Mouse (Mus musculus) liver, embryonic 15.5 days (tissue): ENCODE measurements around the gene Wnt2b. TPM values are rescaled to one million over a fixed set of nuclear protein-coding genes. Genes with fewer than 3 reads are reported as not detected.

ENCODE experiments used
- ATAC-seq: fragments of 200-750 bp; cut with Nextera tagmentation; 2 replicates; pipeline ENCODE4 v1.8.0; 2017; ENCODE audit warnings: moderate number of reproducible peaks, mild to moderate bottlenecking, moderate library complexity; ENCODE audit not compliant: insufficient read depth
- H3K27ac ChIP-seq: fragments of 300-500 bp; sonication (generic); replicated peaks from 2 replicates; pipeline ENCODE4 v1.5.1; 2015; ENCODE audit warnings: mild to moderate bottlenecking, inconsistent platforms
- H3K27me3 ChIP-seq: fragments of 300-500 bp; sonication (generic); 2 replicates; pipeline ENCODE4 v1.6.1; 2015; ENCODE audit warnings: mild to moderate bottlenecking, inconsistent platforms
- H3K36me3 ChIP-seq: fragments of 300-500 bp; sonication (generic); replicated peaks from 2 replicates; pipeline ENCODE4 v1.6.1; 2015; ENCODE audit warnings: moderate library complexity, mild to moderate bottlenecking, inconsistent platforms
- H3K4me1 ChIP-seq: fragments of 300-500 bp; sonication (generic); replicated peaks from 2 replicates; pipeline ENCODE4 v1.6.1; 2015; ENCODE audit warnings: inconsistent platforms
- H3K4me2 ChIP-seq: fragments of 300-500 bp; sonication (generic); 2 replicates; pipeline ENCODE4 v1.6.1; 2015; ENCODE audit warnings: moderate library complexity, mild to moderate bottlenecking, inconsistent platforms
- H3K4me3 ChIP-seq: fragments of 300-500 bp; sonication (generic); replicated peaks from 2 replicates; pipeline ENCODE4 v1.5.1; 2015; ENCODE audit warnings: mild to moderate bottlenecking, inconsistent platforms
- H3K9ac ChIP-seq: fragments of 300-500 bp; sonication (generic); 2 replicates; pipeline ENCODE4 v1.6.1; 2015; ENCODE audit warnings: moderate library complexity, mild to moderate bottlenecking, inconsistent platforms
- H3K9me3 ChIP-seq: fragments of 300-500 bp; sonication (generic); replicated peaks from 2 replicates; pipeline ENCODE4 v1.6.1; 2016; ENCODE audit warnings: inconsistent platforms
- WGBS: fragments of 180-500 bp; shearing (Covaris S2); methylation state at CpG from one replicate; pipeline ENCODE4 v1.1.7; 2015; ENCODE audit warnings: mixed read lengths; ENCODE audit not compliant: insufficient replicate concordance; 5-methylcytosine and 5-hydroxymethylcytosine counted together
- polyA plus RNA-seq: library from polyadenylated mRNA; unstranded; fragments of >200 nt; fragmentation: Nextera tagmentation; extraction: Ambion mirVana; gene quantifications from 2 replicates; pipeline ENCODE4 v1.2.1, GENCODE M21; 2015

Wnt2b gene
- polyA plus RNA-seq, 1 experiment from 2014 or later, result 0.20 TPM

- 68% methylated on average over 6 of the region's 6 CpGs for WGBS
- no peak overlapping the region for H3K4me3 ChIP-seq
- no peak overlapping the region for H3K4me2 ChIP-seq
- H3K36me3 ChIP-seq, result peaks cover 12% of the 10 kb centered on the region; the same call in 1 of the 2 replicates
- H3K9me3 ChIP-seq, result no peaks in the 10 kb centered on the region
- no peak overlapping the region for H3K27ac ChIP-seq
- H3K4me1 ChIP-seq, result no peaks in the 10 kb centered on the region
- no peak overlapping the region for H3K9ac ChIP-seq
- H3K27me3 ChIP-seq, result no peaks in the 10 kb centered on the region
- ATAC-seq, result no peak
Measured at GRCm38 (mm10) chr3:104940691-104941090, 21.0 kb downstream of the Wnt2b start.

GRCm38 (mm10) chr3:104938327-104938726 is 23.4 kb downstream of the Wnt2b start:
- WGBS, result 39% methylated on average over 4 of the region's 4 CpGs
- Histone ChIP-seq H3K9me3 (no peaks in the 10 kb centered on the region), H3K9ac (no peak overlapping the region), H3K27ac (no peak overlapping the region), H3K4me1 (no peaks in the 10 kb centered on the region), H3K4me3 (no peak overlapping the region), H3K36me3 (peaks cover 11% of the 10 kb centered on the region; the same call in 1 of the 2 replicates), H3K27me3 (no peaks in the 10 kb centered on the region), H3K4me2 (no peak overlapping the region)
- ATAC-seq, result no peak

GRCm38 (mm10) chr3:104937728-104938305 is 23.9 kb downstream of the Wnt2b start:
- Histone ChIP-seq H3K9me3 (no peaks in the 10 kb centered on the region), H3K9ac (no peak overlapping the region), H3K4me3 (no peak overlapping the region), H3K4me1 (no peaks in the 10 kb centered on the region), H3K36me3 (peaks cover 11% of the 10 kb centered on the region; the same call in 1 of the 2 replicates), H3K27me3 (no peaks in the 10 kb centered on the region), H3K27ac (no peak overlapping the region), H3K4me2 (no peak overlapping the region)
- ATAC-seq, result no peak
- 59% methylated on average over 2 of the region's 2 CpGs for WGBS

GRCm38 (mm10) chr3:104929385-104929784 is 32.3 kb downstream of the Wnt2b start:
- Histone ChIP-seq H3K4me3 (no peak overlapping the region), H3K9me3 (no peaks in the 10 kb centered on the region), H3K4me1 (no peaks in the 10 kb centered on the region), H3K36me3 (peaks cover 19% of the 10 kb centered on the region), H3K9ac (no peak overlapping the region), H3K4me2 (no peak overlapping the region), H3K27ac (no peak overlapping the region), H3K27me3 (no peaks in the 10 kb centered on the region)
- 76% methylated on average over 6 of the region's 6 CpGs for WGBS
- no peak for ATAC-seq

GRCm38 (mm10) chr3:104914986-104915385 is 46.7 kb downstream of the Wnt2b start:
- Histone ChIP-seq H3K4me2 (no peak overlapping the region), H3K27me3 (no peaks in the 10 kb centered on the region), H3K36me3 (peaks cover 5% of the 10 kb centered on the region; the same call in 1 of the 2 replicates), H3K9me3 (no peaks in the 10 kb centered on the region), H3K4me1 (no peaks in the 10 kb centered on the region), H3K4me3 (no peak overlapping the region), H3K9ac (no peak overlapping the region), H3K27ac (no peak overlapping the region)
- 66% methylated on average over 3 of the region's 3 CpGs for WGBS
- ATAC-seq, result no peak

- H3K9me3 ChIP-seq, result no peaks in the 10 kb centered on the region
- H3K4me2 ChIP-seq, result no peak overlapping the region
- ATAC-seq, result no peak
- H3K27ac ChIP-seq, result no peak overlapping the region
- no peak overlapping the region for H3K4me3 ChIP-seq
- no peaks in the 10 kb centered on the region for H3K27me3 ChIP-seq
- peaks cover 16% of the 10 kb centered on the region for H3K36me3 ChIP-seq
- 79% methylated on average over 6 of the region's 6 CpGs for WGBS
- no peak overlapping the region for H3K9ac ChIP-seq
- H3K4me1 ChIP-seq, result no peaks in the 10 kb centered on the region
Measured at GRCm38 (mm10) chr3:104909195-104909594, 52.5 kb downstream of the Wnt2b start.

- 70% methylated on average over 3 of the region's 3 CpGs for WGBS
Measured at GRCm38 (mm10) chr3:104906007-104906406, 55.7 kb downstream of the Wnt2b start.

GRCm38 (mm10) chr3:104905389-104905788 is 56.3 kb downstream of the Wnt2b start:
- WGBS, result 66% methylated on average over 4 of the region's 4 CpGs
- Histone ChIP-seq H3K36me3 (peaks cover 24% of the 10 kb centered on the region), H3K9ac (no peak overlapping the region), H3K27ac (no peak overlapping the region), H3K4me1 (no peaks in the 10 kb centered on the region), H3K27me3 (no peaks in the 10 kb centered on the region), H3K9me3 (no peaks in the 10 kb centered on the region), H3K4me2 (no peak overlapping the region), H3K4me3 (no peak overlapping the region)
- no peak for ATAC-seq

More at GRCm38 (mm10) chr3:104906007-104906406, 55.7 kb downstream of the Wnt2b start:
- Histone ChIP-seq H3K4me1 (no peaks in the 10 kb centered on the region), H3K36me3 (peaks cover 24% of the 10 kb centered on the region), H3K27ac (no peak overlapping the region), H3K9ac (no peak overlapping the region), H3K4me3 (no peak overlapping the region), H3K4me2 (no peak overlapping the region), H3K27me3 (no peaks in the 10 kb centered on the region), H3K9me3 (no peaks in the 10 kb centered on the region)
- ATAC-seq, result no peak

GRCm38 (mm10) chr3:104901154-104901553 is 60.6 kb downstream of the Wnt2b start:
- WGBS, result 86% methylated on average over 4 of the region's 4 CpGs
- Histone ChIP-seq H3K4me2 (no peak overlapping the region), H3K4me1 (no peaks in the 10 kb centered on the region), H3K4me3 (no peak overlapping the region), H3K9me3 (no peaks in the 10 kb centered on the region), H3K27me3 (no peaks in the 10 kb centered on the region), H3K36me3 (peaks cover 30% of the 10 kb centered on the region), H3K9ac (no peak overlapping the region), H3K27ac (no peak overlapping the region)
- ATAC-seq, result no peak

GRCm38 (mm10) chr3:104896141-104896540 is 65.6 kb downstream of the Wnt2b start:
- H3K36me3 ChIP-seq, result peaks cover 32% of the 10 kb centered on the region
- H3K4me3 ChIP-seq, result no peak overlapping the region
- H3K27me3 ChIP-seq, result no peaks in the 10 kb centered on the region
- no peak overlapping the region for H3K4me2 ChIP-seq
- WGBS, result 78% methylated on average over 3 of the region's 3 CpGs
- H3K27ac ChIP-seq, result no peak overlapping the region
- ATAC-seq, result no peak
- H3K4me1 ChIP-seq, result no peaks in the 10 kb centered on the region
- no peak overlapping the region for H3K9ac ChIP-seq
- no peaks in the 10 kb centered on the region for H3K9me3 ChIP-seq
